Mouse (Mus musculus) lung, adult 2 months (tissue): ENCODE results near the gene Abcg5.

Experiments used
- CTCF ChIP-seq: fragments of 200-500 bp; IDR thresholded peaks from 2 replicates; pipeline ENCODE4 v1.5.1; 2011; ENCODE audit warnings: mild to moderate bottlenecking, low read length, control low read depth; ENCODE audit not compliant: insufficient read depth
- POLR2A ChIP-seq: fragments of 200-500 bp; IDR thresholded peaks from 2 replicates; pipeline ENCODE4 v1.6.1; 2011; ENCODE audit warnings: low read depth, mild to moderate bottlenecking, control low read depth, low read length, borderline replicate concordance; ENCODE audit errors: extremely low read depth

GRCm38 (mm10) chr17:84637971-84638370 is 44.8 kb downstream of the Abcg5 start:
- no peak for TF ChIP-seq POLR2A
- TF ChIP-seq CTCF = no peak
